Mouse (Mus musculus): ENCODE data around the gene Nkx2-3. TPM values are rescaled to one million over a fixed set of nuclear protein-coding genes. Genes with fewer than 3 reads are reported as not detected.
A peak's percentile ranks its signal among the peaks of the same experiment; 100 is the strongest.

Nkx2-3 gene
- polyA plus RNA-seq, 1 experiment from 2014 or later: 4.1 TPM

- Histone ChIP-seq H3K4me2 (ENCODE audit: low read length) (peak overlapping the region; percentile 66), H3K4me3 (ENCODE audit: low read depth, low read length) (peak overlapping the region; percentile 44), H3K27ac (ENCODE audit: low read depth, low read length) (peak overlapping the region; percentile 77), H3K27me3 (replicated peaks; ENCODE audit: control insufficient read depth, insufficient read depth, low read length) (peaks cover 62% of the 10 kb centered on the region), H3K9me3 (replicated peaks; ENCODE audit: control insufficient read depth, low read length) (no peaks in the 10 kb centered on the region), H3K36me3 (ENCODE audit: control insufficient read depth, insufficient read depth, low read length) (no peaks in the 10 kb centered on the region), H3K9ac (ENCODE audit: low read length) (peak overlapping the region; percentile 69), H3K4me1 (ENCODE audit: control insufficient read depth, insufficient read depth, low read length) (peaks cover 12% of the 10 kb centered on the region)
- DNase-seq (ENCODE audit: low spot score): no peak
- ATAC-seq: no peak
- WGBS: 1% methylated on average over 33 of the region's 34 CpGs
Measured at GRCm38 (mm10) chr19:43615571-43616414, 3.7 kb downstream of the Nkx2-3 start.

GRCm38 (mm10) chr19:43616415-43616861, 4.3 kb downstream of the Nkx2-3 start:
- ATAC-seq: peak; percentile 83

GRCm38 (mm10) chr19:43616889-43617288, 4.8 kb downstream of the Nkx2-3 start:
- Histone ChIP-seq H3K9me3 (replicated peaks; ENCODE audit: control insufficient read depth, low read length) (no peaks in the 10 kb centered on the region), H3K27ac (ENCODE audit: low read depth, low read length) (peak overlapping the region; percentile 77), H3K4me3 (ENCODE audit: low read depth, low read length) (peak overlapping the region; percentile 44), H3K4me2 (ENCODE audit: low read length) (peak overlapping the region; percentile 66), H3K36me3 (ENCODE audit: control insufficient read depth, insufficient read depth, low read length) (no peaks in the 10 kb centered on the region), H3K9ac (ENCODE audit: low read length) (peak overlapping the region; percentile 69), H3K4me1 (ENCODE audit: control insufficient read depth, insufficient read depth, low read length) (peaks cover 12% of the 10 kb centered on the region), H3K27me3 (replicated peaks; ENCODE audit: control insufficient read depth, insufficient read depth, low read length) (peaks cover 60% of the 10 kb centered on the region)
- DNase-seq (ENCODE audit: low spot score) (no peak), ATAC-seq (peak; percentile 6; the same call in 1 of the 2 replicates)
- 2% methylated on average over 12 of the region's 12 CpGs for WGBS

More at GRCm38 (mm10) chr19:43616415-43616861, 4.3 kb downstream of the Nkx2-3 start:
- Histone ChIP-seq H3K4me2 (ENCODE audit: low read length) (peak overlapping the region; percentile 66), H3K27ac (ENCODE audit: low read depth, low read length) (peak overlapping the region; percentile 77), H3K27me3 (replicated peaks; ENCODE audit: control insufficient read depth, insufficient read depth, low read length) (peaks cover 60% of the 10 kb centered on the region), H3K4me3 (ENCODE audit: low read depth, low read length) (peak overlapping the region; percentile 44), H3K36me3 (ENCODE audit: control insufficient read depth, insufficient read depth, low read length) (no peaks in the 10 kb centered on the region), H3K9ac (ENCODE audit: low read length) (peak overlapping the region; percentile 69), H3K4me1 (ENCODE audit: control insufficient read depth, insufficient read depth, low read length) (peaks cover 12% of the 10 kb centered on the region), H3K9me3 (replicated peaks; ENCODE audit: control insufficient read depth, low read length) (no peaks in the 10 kb centered on the region)
- under 1% methylated on average over 35 of the region's 35 CpGs for WGBS
- DNase-seq (ENCODE audit: low spot score): peak; percentile 89

GRCm38 (mm10) chr19:43617761-43618349, 5.7 kb downstream of the Nkx2-3 start:
- ATAC-seq (no peak), DNase-seq (ENCODE audit: low spot score) (no peak)
- 40% methylated on average over 10 of the region's 10 CpGs for WGBS
- H3K9ac ChIP-seq (ENCODE audit: low read length): no peak overlapping the region
- H3K4me3 ChIP-seq (ENCODE audit: low read depth, low read length): no peak overlapping the region
- H3K27me3 ChIP-seq (replicated peaks; ENCODE audit: control insufficient read depth, insufficient read depth, low read length): peaks cover 58% of the 10 kb centered on the region
- no peaks in the 10 kb centered on the region for H3K9me3 ChIP-seq (replicated peaks; ENCODE audit: control insufficient read depth, low read length)
- H3K4me2 ChIP-seq (ENCODE audit: low read length): no peak overlapping the region
- H3K27ac ChIP-seq (ENCODE audit: low read depth, low read length): no peak overlapping the region
- peaks cover 9% of the 10 kb centered on the region; the same call in 1 of the 2 replicates for H3K4me1 ChIP-seq (ENCODE audit: control insufficient read depth, insufficient read depth, low read length)
- H3K36me3 ChIP-seq (ENCODE audit: control insufficient read depth, insufficient read depth, low read length): no peaks in the 10 kb centered on the region

- no peak for DNase-seq (ENCODE audit: low spot score)
Measured at GRCm38 (mm10) chr19:43618505-43619030, 6.4 kb downstream of the Nkx2-3 start.

GRCm38 (mm10) chr19:43619916-43620479, 7.9 kb downstream of the Nkx2-3 start:
- no peak overlapping the region for H3K4me2 ChIP-seq (ENCODE audit: low read length)
- H3K9me3 ChIP-seq (replicated peaks; ENCODE audit: control insufficient read depth, low read length): no peaks in the 10 kb centered on the region
- WGBS: 9% methylated on average over 18 of the region's 18 CpGs
- no peak overlapping the region for H3K27ac ChIP-seq (ENCODE audit: low read depth, low read length)
- peaks cover 7% of the 10 kb centered on the region; the same call in 1 of the 2 replicates for H3K4me1 ChIP-seq (ENCODE audit: control insufficient read depth, insufficient read depth, low read length)
- DNase-seq (ENCODE audit: low spot score) (no peak), ATAC-seq (no peak)
- no peak overlapping the region for H3K9ac ChIP-seq (ENCODE audit: low read length)
- H3K36me3 ChIP-seq (ENCODE audit: control insufficient read depth, insufficient read depth, low read length): no peaks in the 10 kb centered on the region
- H3K4me3 ChIP-seq (ENCODE audit: low read depth, low read length): no peak overlapping the region
- H3K27me3 ChIP-seq (replicated peaks; ENCODE audit: control insufficient read depth, insufficient read depth, low read length): peaks cover 53% of the 10 kb centered on the region

More at GRCm38 (mm10) chr19:43618505-43619030, 6.4 kb downstream of the Nkx2-3 start:
- WGBS: 21% methylated on average over 5 of the region's 5 CpGs
- no peak for ATAC-seq
- Histone ChIP-seq H3K4me3 (ENCODE audit: low read depth, low read length) (no peak overlapping the region), H3K9me3 (replicated peaks; ENCODE audit: control insufficient read depth, low read length) (no peaks in the 10 kb centered on the region), H3K4me2 (ENCODE audit: low read length) (no peak overlapping the region), H3K9ac (ENCODE audit: low read length) (no peak overlapping the region), H3K4me1 (ENCODE audit: control insufficient read depth, insufficient read depth, low read length) (peaks cover 9% of the 10 kb centered on the region; the same call in 1 of the 2 replicates), H3K27ac (ENCODE audit: low read depth, low read length) (no peak overlapping the region), H3K36me3 (ENCODE audit: control insufficient read depth, insufficient read depth, low read length) (no peaks in the 10 kb centered on the region), H3K27me3 (replicated peaks; ENCODE audit: control insufficient read depth, insufficient read depth, low read length) (peaks cover 55% of the 10 kb centered on the region)

GRCm38 (mm10) chr19:43623913-43624312, 11.8 kb downstream of the Nkx2-3 start:
- WGBS: 51% methylated on average over 4 of the region's 4 CpGs
- Histone ChIP-seq H3K9ac (ENCODE audit: low read length) (no peak overlapping the region), H3K9me3 (replicated peaks; ENCODE audit: control insufficient read depth, low read length) (no peaks in the 10 kb centered on the region), H3K4me2 (ENCODE audit: low read length) (no peak overlapping the region), H3K27me3 (replicated peaks; ENCODE audit: control insufficient read depth, insufficient read depth, low read length) (peaks cover 38% of the 10 kb centered on the region), H3K27ac (ENCODE audit: low read depth, low read length) (no peak overlapping the region), H3K36me3 (ENCODE audit: control insufficient read depth, insufficient read depth, low read length) (no peaks in the 10 kb centered on the region), H3K4me1 (ENCODE audit: control insufficient read depth, insufficient read depth, low read length) (0 out of 2 replicates have a peak, but pooled peaks cover 4% of the 10 kb centered on the region), H3K4me3 (ENCODE audit: low read depth, low read length) (no peak overlapping the region)
- DNase-seq (ENCODE audit: low spot score) (peak; percentile 63), ATAC-seq (no peak)

- WGBS: 22% methylated on average over 3 of the region's 3 CpGs
- Histone ChIP-seq H3K4me2 (ENCODE audit: low read length) (no peak overlapping the region), H3K27ac (ENCODE audit: low read depth, low read length) (no peak overlapping the region), H3K4me1 (ENCODE audit: control insufficient read depth, insufficient read depth, low read length) (0 out of 2 replicates have a peak, but pooled peaks cover 4% of the 10 kb centered on the region), H3K4me3 (ENCODE audit: low read depth, low read length) (no peak overlapping the region), H3K9me3 (replicated peaks; ENCODE audit: control insufficient read depth, low read length) (no peaks in the 10 kb centered on the region), H3K36me3 (ENCODE audit: control insufficient read depth, insufficient read depth, low read length) (no peaks in the 10 kb centered on the region), H3K9ac (ENCODE audit: low read length) (no peak overlapping the region), H3K27me3 (replicated peaks; ENCODE audit: control insufficient read depth, insufficient read depth, low read length) (peaks cover 16% of the 10 kb centered on the region)
- peak; percentile 82 for ATAC-seq
- peak; percentile 81 for DNase-seq (ENCODE audit: low spot score)
Measured at GRCm38 (mm10) chr19:43626160-43626559, 14.0 kb downstream of the Nkx2-3 start.
